Mouse (Mus musculus): ENCODE data around the gene Hivep2.

Hivep2 gene

GRCm38 (mm10) chr10:13973563-13974179 is 7.8 kb downstream of the Hivep2 start:
- DNase-seq (ENCODE audit: low read depth) = no peak

GRCm38 (mm10) chr10:13974472-13974871 is 8.6 kb downstream of the Hivep2 start:
- DNase-seq (ENCODE audit: low read depth) = no peak

- DNase-seq (ENCODE audit: low read depth) = no peak
Observed at GRCm38 (mm10) chr10:13975861-13976260, 10.0 kb downstream of the Hivep2 start.

- DNase-seq (ENCODE audit: low read depth) = no peak
Observed at GRCm38 (mm10) chr10:13976267-13976666, 10.4 kb downstream of the Hivep2 start.

- DNase-seq (ENCODE audit: low read depth) = no peak
Observed at GRCm38 (mm10) chr10:13982271-13982670, 16.4 kb downstream of the Hivep2 start.

- DNase-seq (ENCODE audit: low read depth) = no peak
Observed at GRCm38 (mm10) chr10:13982769-13983381, 17.0 kb downstream of the Hivep2 start.

GRCm38 (mm10) chr10:13983631-13984030 is 17.8 kb downstream of the Hivep2 start:
- no peak for DNase-seq (ENCODE audit: low read depth)

GRCm38 (mm10) chr10:13984233-13984632 is 18.4 kb downstream of the Hivep2 start:
- no peak for DNase-seq (ENCODE audit: low read depth)

- no peak for DNase-seq (ENCODE audit: low read depth)
Observed at GRCm38 (mm10) chr10:13986539-13986938, 20.7 kb downstream of the Hivep2 start.

- no peak for DNase-seq (ENCODE audit: low read depth)
Observed at GRCm38 (mm10) chr10:13987336-13987735, 21.5 kb downstream of the Hivep2 start.

GRCm38 (mm10) chr10:13988280-13988679 is 22.4 kb downstream of the Hivep2 start:
- DNase-seq (ENCODE audit: low read depth) = no peak

GRCm38 (mm10) chr10:13988757-13989156 is 22.9 kb downstream of the Hivep2 start:
- no peak for DNase-seq (ENCODE audit: low read depth)

- no peak for DNase-seq (ENCODE audit: low read depth)
Observed at GRCm38 (mm10) chr10:13990842-13991241, 25.0 kb downstream of the Hivep2 start.

GRCm38 (mm10) chr10:13993411-13993810 is 27.5 kb downstream of the Hivep2 start:
- DNase-seq (ENCODE audit: low read depth) = no peak

GRCm38 (mm10) chr10:13997336-13997735 is 31.5 kb downstream of the Hivep2 start:
- no peak for DNase-seq (ENCODE audit: low read depth)

GRCm38 (mm10) chr10:14004769-14005517 is 39.1 kb downstream of the Hivep2 start:
- no peak for DNase-seq (ENCODE audit: low read depth)

- DNase-seq (ENCODE audit: low read depth) = no peak
Observed at GRCm38 (mm10) chr10:14009721-14010120, 43.8 kb downstream of the Hivep2 start.

- DNase-seq (ENCODE audit: low read depth) = no peak
Observed at GRCm38 (mm10) chr10:14016287-14016970, 50.6 kb downstream of the Hivep2 start.

GRCm38 (mm10) chr10:14017338-14017737 is 51.5 kb downstream of the Hivep2 start:
- DNase-seq (ENCODE audit: low read depth) = no peak

GRCm38 (mm10) chr10:14017822-14018364 is 52.0 kb downstream of the Hivep2 start:
- peak; percentile 67 for DNase-seq (ENCODE audit: low read depth)

GRCm38 (mm10) chr10:14018672-14019071 is 52.8 kb downstream of the Hivep2 start:
- DNase-seq (ENCODE audit: low read depth) = no peak

- no peak for DNase-seq (ENCODE audit: low read depth)
Observed at GRCm38 (mm10) chr10:14019198-14019597, 53.3 kb downstream of the Hivep2 start.

Data from fibroblast of lung, adult 2 months (primary cell).